Mouse (Mus musculus): ENCODE data around the gene Ttll10. TPM values are rescaled to one million over a fixed set of nuclear protein-coding genes. Genes with fewer than 3 reads are reported as not detected.

Gene Ttll10
- polyA plus RNA-seq, 1 experiment from 2014 or later: 0.36 TPM

GRCm38 (mm10) chr4:156091236-156091635, 32.0 kb upstream of the Ttll10 start:
- Histone ChIP-seq H3K4me2 (no peak overlapping the region), H3K27me3 (ENCODE audit: control insufficient read depth, insufficient read depth, low read length) (no peaks in the 10 kb centered on the region), H3K36me3 (ENCODE audit: control insufficient read depth, insufficient read depth, low read length) (no peaks in the 10 kb centered on the region), H3K4me3 (ENCODE audit: low read depth, low read length) (no peak overlapping the region), H3K9ac (ENCODE audit: low read depth, low read length) (no peak overlapping the region), H3K9me3 (replicated peaks; ENCODE audit: control insufficient read depth, low read length) (no peaks in the 10 kb centered on the region), H3K27ac (ENCODE audit: low read depth, low read length) (no peak overlapping the region), H3K4me1 (ENCODE audit: control insufficient read depth, insufficient read depth, low read length) (no peaks in the 10 kb centered on the region)
- no peak for ATAC-seq (replicated peaks; ENCODE audit: insufficient number of reproducible peaks, low FRiP score, low TSS enrichment)
- 44% methylated on average over 1 of the region's 1 CpGs for WGBS (ENCODE audit: insufficient replicate concordance)

GRCm38 (mm10) chr4:156087398-156088087, 28.3 kb upstream of the Ttll10 start:
- H3K36me3 ChIP-seq (ENCODE audit: control insufficient read depth, insufficient read depth, low read length): no peaks in the 10 kb centered on the region
- no peaks in the 10 kb centered on the region for H3K27me3 ChIP-seq (ENCODE audit: control insufficient read depth, insufficient read depth, low read length)
- H3K4me1 ChIP-seq (ENCODE audit: control insufficient read depth, insufficient read depth, low read length): 0 out of 2 replicates have a peak, but pooled peaks cover 2% of the 10 kb centered on the region
- no peak overlapping the region for H3K4me3 ChIP-seq (ENCODE audit: low read depth, low read length)
- no peaks in the 10 kb centered on the region for H3K9me3 ChIP-seq (replicated peaks; ENCODE audit: control insufficient read depth, low read length)
- WGBS (ENCODE audit: insufficient replicate concordance): 41% methylated on average over 5 of the region's 5 CpGs
- no peak overlapping the region for H3K4me2 ChIP-seq
- ATAC-seq (replicated peaks; ENCODE audit: insufficient number of reproducible peaks, low FRiP score, low TSS enrichment): no peak
- no peak overlapping the region for H3K27ac ChIP-seq (ENCODE audit: low read depth, low read length)
- H3K9ac ChIP-seq (ENCODE audit: low read depth, low read length): no peak overlapping the region

- Histone ChIP-seq H3K4me2 (no peak overlapping the region), H3K27me3 (ENCODE audit: control insufficient read depth, insufficient read depth, low read length) (no peaks in the 10 kb centered on the region), H3K4me1 (ENCODE audit: control insufficient read depth, insufficient read depth, low read length) (0 out of 2 replicates have a peak, but pooled peaks cover 2% of the 10 kb centered on the region), H3K27ac (ENCODE audit: low read depth, low read length) (peak overlapping the region; percentile 46; the same call in 1 of the 2 replicates), H3K36me3 (ENCODE audit: control insufficient read depth, insufficient read depth, low read length) (no peaks in the 10 kb centered on the region), H3K9ac (ENCODE audit: low read depth, low read length) (no peak overlapping the region), H3K9me3 (replicated peaks; ENCODE audit: control insufficient read depth, low read length) (no peaks in the 10 kb centered on the region), H3K4me3 (ENCODE audit: low read depth, low read length) (no peak overlapping the region)
- 75% methylated on average over 8 of the region's 8 CpGs for WGBS (ENCODE audit: insufficient replicate concordance)
- ATAC-seq (replicated peaks; ENCODE audit: insufficient number of reproducible peaks, low FRiP score, low TSS enrichment): no peak
These were observed 26.0 kb upstream of the Ttll10 start for GRCm38 (mm10) chr4:156085256-156085655.

- no peaks in the 10 kb centered on the region for H3K9me3 ChIP-seq (replicated peaks; ENCODE audit: control insufficient read depth, low read length)
- H3K4me3 ChIP-seq (ENCODE audit: low read depth, low read length): no peak overlapping the region
- 60% methylated on average over 9 of the region's 9 CpGs for WGBS (ENCODE audit: insufficient replicate concordance)
- ATAC-seq (replicated peaks; ENCODE audit: insufficient number of reproducible peaks, low FRiP score, low TSS enrichment): no peak
- no peak overlapping the region for H3K4me2 ChIP-seq
- no peak overlapping the region for H3K9ac ChIP-seq (ENCODE audit: low read depth, low read length)
- no peaks in the 10 kb centered on the region for H3K27me3 ChIP-seq (ENCODE audit: control insufficient read depth, insufficient read depth, low read length)
- H3K4me1 ChIP-seq (ENCODE audit: control insufficient read depth, insufficient read depth, low read length): 0 out of 2 replicates have a peak, but pooled peaks cover 2% of the 10 kb centered on the region
- H3K27ac ChIP-seq (ENCODE audit: low read depth, low read length): peak overlapping the region; percentile 46; the same call in 1 of the 2 replicates
- H3K36me3 ChIP-seq (ENCODE audit: control insufficient read depth, insufficient read depth, low read length): no peaks in the 10 kb centered on the region
These were observed 25.1 kb upstream of the Ttll10 start for GRCm38 (mm10) chr4:156084096-156084879.

GRCm38 (mm10) chr4:156083348-156083747, 24.1 kb upstream of the Ttll10 start:
- ATAC-seq (replicated peaks; ENCODE audit: insufficient number of reproducible peaks, low FRiP score, low TSS enrichment): no peak
- no peaks in the 10 kb centered on the region for H3K36me3 ChIP-seq (ENCODE audit: control insufficient read depth, insufficient read depth, low read length)
- H3K9ac ChIP-seq (ENCODE audit: low read depth, low read length): no peak overlapping the region
- no peaks in the 10 kb centered on the region for H3K9me3 ChIP-seq (replicated peaks; ENCODE audit: control insufficient read depth, low read length)
- H3K27me3 ChIP-seq (ENCODE audit: control insufficient read depth, insufficient read depth, low read length): peaks cover under 1% of the 10 kb centered on the region; the same call in 1 of the 2 replicates
- H3K4me3 ChIP-seq (ENCODE audit: low read depth, low read length): no peak overlapping the region
- H3K27ac ChIP-seq (ENCODE audit: low read depth, low read length): no peak overlapping the region
- 68% methylated on average over 5 of the region's 5 CpGs for WGBS (ENCODE audit: insufficient replicate concordance)
- no peak overlapping the region for H3K4me2 ChIP-seq
- H3K4me1 ChIP-seq (ENCODE audit: control insufficient read depth, insufficient read depth, low read length): 0 out of 2 replicates have a peak, but pooled peaks cover 2% of the 10 kb centered on the region

- peaks cover 7% of the 10 kb centered on the region for H3K27me3 ChIP-seq (ENCODE audit: control insufficient read depth, insufficient read depth, low read length)
- no peak overlapping the region for H3K9ac ChIP-seq (ENCODE audit: low read depth, low read length)
- ATAC-seq (replicated peaks; ENCODE audit: insufficient number of reproducible peaks, low FRiP score, low TSS enrichment): no peak
- no peak overlapping the region for H3K4me2 ChIP-seq
- 49% methylated on average over 4 of the region's 4 CpGs for WGBS (ENCODE audit: insufficient replicate concordance)
- H3K9me3 ChIP-seq (replicated peaks; ENCODE audit: control insufficient read depth, low read length): no peaks in the 10 kb centered on the region
- no peaks in the 10 kb centered on the region for H3K36me3 ChIP-seq (ENCODE audit: control insufficient read depth, insufficient read depth, low read length)
- H3K27ac ChIP-seq (ENCODE audit: low read depth, low read length): no peak overlapping the region
- H3K4me1 ChIP-seq (ENCODE audit: control insufficient read depth, insufficient read depth, low read length): peaks cover 5% of the 10 kb centered on the region; the same call in 1 of the 2 replicates
- no peak overlapping the region for H3K4me3 ChIP-seq (ENCODE audit: low read depth, low read length)
These were observed 23.5 kb upstream of the Ttll10 start for GRCm38 (mm10) chr4:156082621-156083234.

- Histone ChIP-seq H3K4me1 (ENCODE audit: control insufficient read depth, insufficient read depth, low read length) (peaks cover 17% of the 10 kb centered on the region), H3K9ac (ENCODE audit: low read depth, low read length) (peak overlapping the region; percentile 67), H3K27me3 (ENCODE audit: control insufficient read depth, insufficient read depth, low read length) (peaks cover 7% of the 10 kb centered on the region), H3K27ac (ENCODE audit: low read depth, low read length) (no peak overlapping the region), H3K4me3 (ENCODE audit: low read depth, low read length) (peak overlapping the region; percentile 52), H3K4me2 (peak overlapping the region; percentile 92), H3K36me3 (ENCODE audit: control insufficient read depth, insufficient read depth, low read length) (no peaks in the 10 kb centered on the region), H3K9me3 (replicated peaks; ENCODE audit: control insufficient read depth, low read length) (no peaks in the 10 kb centered on the region)
- under 1% methylated on average over 57 of the region's 58 CpGs for WGBS (ENCODE audit: insufficient replicate concordance)
- peak; percentile 51; the same call in 1 of the 2 replicates for ATAC-seq (replicated peaks; ENCODE audit: insufficient number of reproducible peaks, low FRiP score, low TSS enrichment)
These were observed 18.5 kb upstream of the Ttll10 start for GRCm38 (mm10) chr4:156077499-156078301.

GRCm38 (mm10) chr4:156076911-156077382, 17.7 kb upstream of the Ttll10 start:
- 9% methylated on average over 8 of the region's 8 CpGs for WGBS (ENCODE audit: insufficient replicate concordance)
- Histone ChIP-seq H3K4me2 (peak overlapping the region; percentile 92), H3K9ac (ENCODE audit: low read depth, low read length) (peak overlapping the region; percentile 67; the same call in 1 of the 2 replicates), H3K27me3 (ENCODE audit: control insufficient read depth, insufficient read depth, low read length) (peaks cover 7% of the 10 kb centered on the region), H3K27ac (ENCODE audit: low read depth, low read length) (peak overlapping the region; percentile 32; the same call in 1 of the 2 replicates), H3K9me3 (replicated peaks; ENCODE audit: control insufficient read depth, low read length) (no peaks in the 10 kb centered on the region), H3K4me1 (ENCODE audit: control insufficient read depth, insufficient read depth, low read length) (peaks cover 17% of the 10 kb centered on the region), H3K36me3 (ENCODE audit: control insufficient read depth, insufficient read depth, low read length) (no peaks in the 10 kb centered on the region), H3K4me3 (ENCODE audit: low read depth, low read length) (peak overlapping the region; percentile 52)
- peak; percentile 19; the same call in 1 of the 2 replicates for ATAC-seq (replicated peaks; ENCODE audit: insufficient number of reproducible peaks, low FRiP score, low TSS enrichment)
